Mouse (Mus musculus) cerebellum, adult 2 months (tissue): ENCODE data around the gene Fxyd6.

ENCODE experiments used
- CTCF ChIP-seq: fragments of 200-500 bp; IDR thresholded peaks from 2 replicates; pipeline ENCODE4 v1.5.1; 2011; ENCODE audit warnings: low read depth, mild to moderate bottlenecking, control low read depth, low read length, moderate library complexity, borderline replicate concordance; ENCODE audit not compliant: insufficient read depth
- POLR2A ChIP-seq: fragments of 200-500 bp; IDR thresholded peaks from 2 replicates; pipeline ENCODE4 v1.6.1; 2011; ENCODE audit warnings: low read length, control low read depth, borderline replicate concordance; ENCODE audit not compliant: insufficient read depth

- TF ChIP-seq CTCF (no peak), POLR2A (no peak)
Measured at GRCm38 (mm10) chr9:45389596-45389995, 19.6 kb downstream of the Fxyd6 start.
